Mouse (Mus musculus) forebrain, embryonic 14.5 days (tissue): Measurements from ENCODE around the gene Etv4. TPM values are rescaled to one million over a fixed set of nuclear protein-coding genes. Genes with fewer than 3 reads are reported as not detected.

Experiments used
- ATAC-seq: fragments of 200-750 bp; cut with Nextera tagmentation; 2 replicates; pipeline ENCODE4 v1.8.0; 2017; ENCODE audit warnings: mild to moderate bottlenecking, moderate library complexity
- DNase-seq: peaks from one replicate; pipeline ENCODE4 v3.0.0-alpha.2; 2015; ENCODE audit warnings: low spot score
- H3K27ac ChIP-seq: fragments of 300-500 bp; sonication (generic); 2 replicates; pipeline ENCODE4 v1.5.1; 2014; ENCODE audit warnings: low read depth, mild to moderate bottlenecking, control low read depth, low read length, moderate library complexity
- H3K27me3 ChIP-seq: fragments of 300-500 bp; sonication (generic); replicated peaks from 2 replicates; pipeline ENCODE4 v1.6.1; 2014; ENCODE audit warnings: low read length, control low read depth, mixed read lengths; ENCODE audit not compliant: control insufficient read depth, insufficient read depth
- H3K36me3 ChIP-seq: fragments of 300-500 bp; sonication (generic); 2 replicates; pipeline ENCODE4 v1.6.1; 2014; ENCODE audit warnings: low read length, control low read depth; ENCODE audit not compliant: control insufficient read depth, insufficient read depth
- H3K4me1 ChIP-seq: fragments of 300-500 bp; sonication (generic); 2 replicates; pipeline ENCODE4 v1.6.1; 2014; ENCODE audit warnings: antibody characterized with exemption, low read length, control low read depth; ENCODE audit not compliant: control insufficient read depth, insufficient read depth
- H3K4me2 ChIP-seq: fragments of 300-500 bp; sonication (generic); 2 replicates; pipeline ENCODE4 v1.6.1; 2014; ENCODE audit warnings: mild to moderate bottlenecking, control low read depth, low read length
- H3K4me3 ChIP-seq: fragments of 300-500 bp; sonication (generic); 2 replicates; pipeline ENCODE4 v1.5.1; 2014; ENCODE audit warnings: low read depth, low read length, control low read depth
- H3K9ac ChIP-seq: fragments of 300-500 bp; sonication (generic); 2 replicates; pipeline ENCODE4 v1.6.1; 2014; ENCODE audit warnings: mild to moderate bottlenecking, low read length, control low read depth, moderate library complexity
- H3K9me3 ChIP-seq: fragments of 300-500 bp; sonication (generic); replicated peaks from 2 replicates; pipeline ENCODE4 v1.6.1; 2016; ENCODE audit warnings: low read length, control low read depth, mixed read lengths; ENCODE audit not compliant: control insufficient read depth
- WGBS: fragments of 180-500 bp; shearing (Covaris S2); extraction: QIAGEN DNeasy Blood & Tissue Kit; methylation state at CpG from one replicate; pipeline ENCODE4 v1.1.7; 2014; 5-methylcytosine and 5-hydroxymethylcytosine counted together
- polyA plus RNA-seq: library from polyadenylated mRNA; unstranded; fragments of >200 nt; fragmentation: Nextera tagmentation; extraction: Ambion mirVana; gene quantifications from 2 replicates; pipeline ENCODE4 v1.2.1, GENCODE M21; 2014

Etv4 gene
- polyA plus RNA-seq, 1 experiment from 2014 or later = 4.5 TPM

- ATAC-seq = no peak
- WGBS = 87% methylated on average over 21 of the region's 21 CpGs
Observed at GRCm38 (mm10) chr11:101719986-101720520, 65.1 kb downstream of the Etv4 start.

More at GRCm38 (mm10) chr11:101719986-101720520, 65.1 kb downstream of the Etv4 start:
- DNase-seq = no peak
- H3K9ac ChIP-seq = no peak overlapping the region
- no peak overlapping the region for H3K4me3 ChIP-seq
- H3K4me1 ChIP-seq = no peaks in the 10 kb centered on the region
- H3K9me3 ChIP-seq = no peaks in the 10 kb centered on the region
- no peak overlapping the region for H3K27ac ChIP-seq
- H3K36me3 ChIP-seq = no peaks in the 10 kb centered on the region
- no peaks in the 10 kb centered on the region for H3K27me3 ChIP-seq
- no peak overlapping the region for H3K4me2 ChIP-seq

Other genes with a start within 250 kb of the Etv4 start
- gene Brca1, start 233.4 kb downstream of the Etv4 start, polyA plus RNA-seq = 7.9 and 8.1 TPM in 2 replicates
- 98.3 and 109 TPM in 2 replicates for gene Nbr1, start 233.2 kb downstream of the Etv4 start, polyA plus RNA-seq
- gene Tmem106a, start 203.1 kb downstream of the Etv4 start, polyA plus RNA-seq = 2.3 and 3.4 TPM in 2 replicates
- not detected in 2 replicates for gene Gm11634, start 186.1 kb downstream of the Etv4 start, polyA plus RNA-seq
- gene Rdm1, start 158.2 kb downstream of the Etv4 start, polyA plus RNA-seq = 32.7 and 38.5 TPM in 2 replicates
- gene Arl4d, start 119.8 kb downstream of the Etv4 start, polyA plus RNA-seq = 40.5 and 42.7 TPM in 2 replicates
- 31.6 and 33.3 TPM in 2 replicates for gene Dhx8, start 52.5 kb downstream of the Etv4 start, polyA plus RNA-seq
- 0.34 and 0.49 TPM in 2 replicates for gene Meox1, start 109.0 kb upstream of the Etv4 start, polyA plus RNA-seq
- gene Sost, start 181.6 kb upstream of the Etv4 start, polyA plus RNA-seq = not detected in 2 replicates
- not detected in 2 replicates for gene Cfap97d1, start 198.9 kb upstream of the Etv4 start, polyA plus RNA-seq
- 10.4 and 12.2 TPM in 2 replicates for gene Dusp3, start 201.6 kb upstream of the Etv4 start, polyA plus RNA-seq
- 34.2 and 39.6 TPM in 2 replicates for gene Mpp3, start 243.1 kb upstream of the Etv4 start, polyA plus RNA-seq